Mouse (Mus musculus): ENCODE results near the gene Naa80.

The Naa80 gene

DNA sequence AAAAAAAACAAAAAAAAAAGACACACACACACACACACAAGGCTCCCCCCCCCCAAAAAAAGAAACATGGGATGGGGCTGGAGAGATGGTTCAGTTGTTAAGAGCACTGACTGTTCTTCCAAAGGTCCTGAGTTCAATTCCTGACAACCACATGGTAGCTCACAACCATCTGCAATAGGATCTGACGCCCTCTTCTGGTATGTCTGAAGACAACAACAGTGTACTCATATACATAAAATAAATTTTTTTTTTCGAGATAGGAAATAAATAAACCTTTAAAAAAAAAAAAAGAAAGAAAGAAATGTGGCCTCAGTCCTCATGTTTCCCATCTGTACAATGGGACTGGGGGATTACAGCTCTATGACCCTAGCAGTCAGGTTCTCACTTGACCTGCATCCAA is 38.8 kb downstream of the Naa80 start:
- in situ Hi-C loops (cut with MseI, MboI) = no loop called here

DNA sequence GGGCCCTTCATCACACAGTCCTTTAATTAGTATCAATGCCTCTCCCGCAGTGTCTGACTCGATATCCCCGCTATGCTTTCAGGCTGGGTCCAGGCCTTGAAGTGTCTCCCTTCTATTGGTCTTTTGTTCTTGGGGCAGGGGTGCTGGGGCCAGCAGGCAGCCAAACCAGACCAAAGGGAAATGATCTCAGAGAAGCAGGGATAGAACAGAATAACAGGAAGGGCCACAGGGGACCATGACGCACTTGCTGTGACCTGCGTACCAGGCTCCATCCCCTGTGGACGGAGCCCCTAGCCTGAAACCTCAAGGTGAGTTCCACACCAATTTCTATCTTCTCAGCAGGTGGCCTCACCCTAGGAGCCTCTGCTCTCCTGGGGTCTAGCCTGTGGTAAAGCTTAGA is 39.4 kb downstream of the Naa80 start:
- in situ Hi-C loops (cut with MseI, MboI) = no loop called here

DNA sequence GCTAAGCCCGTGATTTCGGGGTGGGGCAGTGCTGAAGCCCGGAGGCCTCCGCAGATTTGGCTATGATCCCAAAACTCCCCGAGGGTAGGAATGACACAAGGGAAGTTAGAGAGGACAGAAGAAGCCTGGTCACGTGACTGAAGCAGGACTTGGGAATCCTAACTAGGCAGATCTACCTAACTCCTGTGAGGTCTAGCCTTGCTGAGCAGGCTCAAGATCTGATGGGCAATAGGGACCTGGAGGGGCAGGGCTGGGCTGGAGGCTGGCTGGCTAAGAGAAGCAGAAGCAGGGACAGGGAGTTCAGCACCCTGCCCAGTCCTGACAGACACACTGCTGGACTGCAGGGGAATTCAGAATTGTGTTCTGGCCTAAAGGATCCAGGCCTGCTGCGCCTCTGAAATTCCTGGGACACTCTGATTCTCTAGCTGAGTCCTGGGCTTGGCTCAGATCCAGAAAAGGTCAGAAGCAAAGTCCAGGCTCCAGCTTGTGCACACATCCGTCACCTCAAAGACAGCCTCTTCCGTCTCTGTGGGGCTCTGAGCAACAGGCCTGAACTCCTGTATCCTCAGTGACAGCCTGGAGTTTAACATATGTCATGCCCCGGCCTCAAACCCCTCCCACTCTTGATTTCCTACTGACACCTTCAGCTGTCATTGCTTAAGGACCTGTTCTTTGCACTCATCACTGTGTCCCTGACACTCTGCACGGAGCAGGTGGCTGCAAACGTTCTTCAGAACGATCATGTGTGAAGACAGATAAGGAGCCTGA is 40.3 kb downstream of the Naa80 start:
- in situ Hi-C loops (cut with MseI, MboI) = no loop called here

DNA sequence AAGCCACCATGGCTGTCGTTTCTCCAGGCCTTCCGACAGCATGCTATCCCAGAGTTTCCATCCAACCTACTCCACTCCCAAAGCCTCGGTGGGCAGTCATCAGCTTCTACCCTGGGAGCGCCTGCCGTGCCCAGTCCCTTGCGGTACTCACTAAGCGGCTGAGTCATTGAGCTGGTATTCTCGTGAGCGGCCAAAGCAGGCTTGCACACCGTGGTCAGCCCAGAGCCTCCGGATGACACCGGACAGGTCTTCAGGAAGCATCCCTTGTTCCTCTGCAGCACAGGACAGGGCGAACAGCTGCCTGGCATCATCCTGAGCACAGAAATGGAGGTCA is 40.8 kb downstream of the Naa80 start:
- in situ Hi-C loops (cut with MseI, MboI) = no loop called here

DNA sequence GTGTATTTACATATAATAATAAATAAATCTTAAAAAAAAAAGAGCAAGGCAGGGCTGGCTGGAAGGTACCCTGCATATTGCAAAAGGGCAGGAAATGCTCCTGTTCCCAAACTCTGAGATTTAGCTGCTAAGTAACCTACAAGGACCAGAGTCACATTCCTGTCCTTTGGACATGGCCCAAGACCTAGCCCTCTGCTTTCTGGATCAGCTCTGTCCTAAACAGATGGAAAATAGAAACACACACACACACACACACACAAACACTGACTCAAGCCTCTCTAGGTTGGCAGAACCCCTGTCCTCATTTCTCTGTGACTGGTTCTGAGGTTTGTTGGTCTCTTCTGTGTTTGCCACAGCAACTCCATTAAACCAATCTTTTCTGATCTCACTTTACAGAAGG is 42.3 kb downstream of the Naa80 start:
- in situ Hi-C loops (cut with MseI, MboI) = no loop called here

DNA sequence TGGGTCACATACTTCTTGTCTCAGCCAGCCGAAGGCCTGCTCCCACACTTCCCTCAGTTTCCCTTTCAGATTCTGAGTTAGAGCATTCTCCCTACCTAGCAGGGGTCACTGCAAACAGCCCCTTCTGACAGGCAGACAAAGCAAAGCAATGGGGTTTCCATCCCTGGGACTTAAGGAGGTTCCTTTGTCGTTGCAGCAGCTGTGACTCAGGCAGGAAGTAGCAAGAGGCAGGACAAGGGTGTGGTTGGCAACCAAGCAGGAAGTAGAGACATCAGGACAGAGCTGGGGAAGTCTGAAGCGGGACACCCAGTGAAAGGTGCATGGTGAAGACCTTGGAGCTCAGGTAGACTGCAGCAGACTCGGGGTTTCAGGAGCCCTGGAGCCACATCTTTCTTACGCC is 45.9 kb downstream of the Naa80 start:
- in situ Hi-C loops (cut with MseI, MboI) = no loop called here

DNA sequence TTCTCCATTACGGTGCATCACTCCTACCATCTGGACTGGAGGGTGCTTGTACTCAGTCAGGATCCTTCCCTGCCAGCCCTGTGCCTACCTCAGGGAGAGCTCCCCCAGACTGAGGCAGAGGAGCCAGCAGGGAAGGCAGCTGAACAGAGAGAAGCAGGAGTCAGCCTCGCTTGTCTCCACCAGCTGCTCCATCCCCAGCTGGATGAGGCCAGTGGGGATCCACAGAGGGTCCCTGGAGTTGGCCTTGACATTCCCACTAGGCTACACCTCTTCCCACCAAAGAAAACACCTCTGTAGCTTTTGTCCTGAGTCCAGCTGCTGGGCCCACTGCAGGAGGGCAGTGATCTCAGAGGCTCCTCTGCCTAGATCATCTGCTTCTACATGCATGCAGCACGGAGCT is 46.3 kb downstream of the Naa80 start:
- in situ Hi-C loops (cut with MseI, MboI) = no loop called here

DNA sequence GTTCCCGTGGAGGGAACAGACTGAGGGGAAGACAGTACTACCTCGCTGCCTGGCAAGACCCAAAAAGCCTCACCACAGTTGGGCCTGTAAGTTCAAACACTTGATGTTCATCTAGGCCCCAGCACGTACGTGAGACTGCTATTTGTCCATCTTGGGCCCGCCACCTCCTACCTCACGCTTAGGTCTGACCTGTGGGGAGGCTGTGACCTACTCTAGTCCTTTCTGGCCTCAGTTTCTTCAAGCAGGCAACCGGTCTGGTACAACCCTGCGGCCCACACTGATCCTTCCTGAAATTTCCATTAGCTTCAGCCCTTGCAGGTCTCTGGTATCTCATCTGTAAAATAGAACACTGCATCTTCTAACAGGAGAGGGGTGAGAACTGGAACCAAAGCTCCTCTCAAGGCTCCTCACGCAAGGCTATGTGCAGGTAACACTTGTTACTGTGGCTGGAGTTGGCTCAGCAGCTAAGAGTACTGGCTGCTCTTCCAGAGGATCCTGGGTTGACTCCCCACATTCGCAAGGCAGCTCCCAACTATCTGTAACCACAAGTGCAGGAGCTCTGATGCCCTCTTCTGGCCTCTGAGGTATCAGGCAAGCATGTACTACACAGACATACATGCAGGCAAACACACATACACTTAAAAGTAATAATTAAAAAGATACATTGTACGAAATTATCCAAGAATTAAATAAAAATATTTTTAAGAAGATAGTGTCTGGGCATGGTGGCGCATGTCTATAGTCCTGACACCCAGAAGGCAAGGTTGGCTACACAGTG is 46.9 kb downstream of the Naa80 start:
- in situ Hi-C loops (cut with MseI, MboI) = no loop called here

DNA sequence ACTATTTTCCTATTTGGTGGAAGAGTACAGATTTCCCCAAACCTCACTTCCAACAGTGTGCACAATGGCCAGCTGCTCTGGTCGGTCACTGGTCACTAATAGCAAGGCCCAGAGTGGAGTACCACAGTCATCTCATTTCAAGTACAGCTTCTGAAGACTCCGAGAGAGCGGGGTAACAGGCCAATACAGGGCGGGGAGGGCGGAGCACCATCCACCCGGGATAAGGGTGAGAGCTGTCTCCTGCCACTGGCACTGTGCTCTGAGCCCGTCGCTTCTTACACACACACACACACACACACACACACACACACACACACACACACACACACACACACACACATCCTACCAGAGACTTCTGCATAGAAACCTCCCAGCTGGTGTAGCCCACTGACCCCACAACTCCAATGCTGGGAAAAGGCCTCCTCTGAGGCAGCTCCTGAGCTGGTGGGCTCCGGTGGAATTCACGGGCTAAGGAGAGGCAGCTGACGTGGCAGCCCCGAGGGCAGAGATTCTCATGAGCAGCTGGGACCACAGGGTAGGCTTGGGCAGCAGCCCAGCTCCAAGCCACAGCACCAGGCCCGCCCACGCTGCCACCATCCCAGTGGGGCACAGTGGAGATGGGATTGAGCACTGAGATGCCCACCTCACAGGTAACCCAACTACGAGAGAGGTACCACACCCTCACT is 47.6 kb downstream of the Naa80 start:
- in situ Hi-C loops (cut with MseI, MboI) = no loop called here

DNA sequence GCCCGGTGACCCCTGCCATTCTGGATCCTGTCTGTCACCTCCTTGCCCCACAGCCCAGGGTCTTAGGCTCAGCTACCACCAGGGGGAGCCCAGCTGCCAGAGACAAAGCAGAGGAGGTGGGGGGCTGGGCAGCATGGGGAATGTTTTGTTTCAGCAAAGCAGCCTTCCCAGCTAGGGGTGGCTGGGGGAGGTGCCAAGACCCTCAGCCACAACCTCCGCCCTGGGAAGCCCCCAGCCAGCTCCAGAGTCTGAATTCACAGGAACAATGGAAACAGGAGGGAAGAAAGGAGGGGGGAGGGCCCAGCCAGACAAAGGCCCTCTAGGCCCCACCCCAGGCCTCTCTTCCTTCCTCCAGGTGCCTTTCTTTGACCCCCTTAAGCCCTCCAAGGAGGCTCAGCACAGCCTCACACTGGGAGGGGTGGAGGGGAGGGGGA is 48.2 kb downstream of the Naa80 start:
- in situ Hi-C loops (cut with MseI, MboI) = no loop called here

DNA sequence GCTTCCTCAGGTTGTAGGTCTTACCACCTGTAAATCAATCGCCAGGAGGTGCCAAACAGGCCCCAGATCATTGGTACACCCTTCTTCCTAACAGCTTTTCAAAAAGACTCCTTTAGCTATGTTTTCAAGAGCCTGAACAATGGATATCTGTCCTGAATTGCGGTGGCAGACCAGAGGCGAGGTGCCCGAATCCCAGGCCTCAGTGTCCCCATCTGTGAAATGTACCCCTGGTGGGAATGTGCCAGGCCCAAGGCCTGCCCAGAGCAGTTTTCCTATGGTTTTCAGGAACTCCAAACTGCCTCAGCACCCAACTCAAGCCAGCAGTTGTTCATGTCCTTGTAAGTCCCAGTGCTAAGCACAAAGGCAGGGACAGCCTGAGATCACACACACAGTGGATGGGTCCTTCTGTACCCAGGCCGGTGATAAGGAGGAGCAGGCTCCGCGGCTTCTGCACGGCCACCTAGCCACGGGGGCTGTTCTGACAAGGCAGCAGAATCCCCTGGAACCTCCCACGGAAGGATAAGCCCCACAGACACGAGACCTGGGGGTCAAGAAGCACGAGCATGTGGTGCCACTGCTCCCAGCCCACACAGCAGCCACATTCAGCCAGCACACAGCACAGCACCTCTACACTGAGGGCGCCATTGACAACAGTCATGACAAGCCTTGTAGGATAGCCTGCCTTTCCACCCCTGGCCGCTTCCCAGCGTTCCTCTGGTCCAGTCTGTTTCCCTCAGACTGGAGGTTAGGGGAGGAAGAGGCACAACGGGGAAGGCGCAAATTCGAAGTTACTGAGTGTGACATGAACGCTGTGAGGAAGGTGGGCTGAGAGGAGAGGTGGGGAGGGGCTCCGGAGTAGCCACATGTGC is 48.9 kb downstream of the Naa80 start:
- in situ Hi-C loops (cut with MseI, MboI) = no loop called here

DNA sequence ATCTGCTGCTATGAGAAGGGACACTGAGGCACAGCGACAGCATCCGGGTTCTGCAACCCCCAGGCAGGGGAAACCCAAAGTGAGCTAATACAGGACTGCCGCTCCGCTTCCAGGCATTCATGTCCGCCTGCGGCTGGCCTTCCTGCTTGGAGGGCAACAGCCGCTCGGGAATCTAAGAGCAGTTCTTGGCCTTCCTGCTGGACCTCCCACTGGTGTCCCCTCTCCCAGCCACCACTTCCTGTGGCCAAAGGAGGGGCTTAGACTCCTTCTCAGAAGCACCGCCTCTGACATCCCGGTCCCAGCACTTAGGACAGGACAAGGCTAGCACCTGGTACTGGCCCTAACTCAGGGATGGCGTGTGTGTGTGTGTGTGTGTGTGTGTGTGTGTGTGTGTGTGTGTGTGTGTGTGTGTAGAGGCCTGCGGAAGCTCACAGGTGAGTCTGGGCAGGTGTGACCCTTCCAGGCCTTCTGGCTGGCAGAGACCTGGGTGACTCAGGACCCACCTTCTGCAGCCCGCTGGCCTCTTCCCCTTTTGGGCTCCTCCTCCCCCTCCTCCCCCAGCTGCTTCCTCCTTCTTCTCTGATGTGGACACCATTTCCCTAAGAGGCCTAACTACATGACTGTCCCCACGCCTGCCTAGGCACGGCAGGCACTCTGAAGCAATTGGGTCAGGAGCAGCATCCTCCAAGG is 50.2 kb downstream of the Naa80 start:
- in situ Hi-C loops (cut with MseI, MboI) = no loop called here

DNA sequence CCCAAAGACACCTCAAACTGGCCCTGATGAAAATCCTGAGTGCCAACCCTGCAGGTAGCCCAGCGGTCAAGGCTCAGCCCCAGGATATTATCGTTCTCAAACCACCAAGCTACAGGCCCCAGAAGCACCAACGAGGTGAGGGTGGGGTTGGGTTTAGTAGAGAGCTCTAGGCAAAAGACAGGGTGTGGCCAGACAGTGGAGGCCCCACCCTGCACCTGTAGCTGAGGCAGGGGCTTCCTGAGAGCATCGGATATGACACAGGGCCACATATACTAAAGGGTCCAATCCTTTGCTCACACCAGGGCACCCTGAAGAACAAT is 50.7 kb downstream of the Naa80 start:
- in situ Hi-C loops (cut with MseI, MboI) = no loop called here

DNA sequence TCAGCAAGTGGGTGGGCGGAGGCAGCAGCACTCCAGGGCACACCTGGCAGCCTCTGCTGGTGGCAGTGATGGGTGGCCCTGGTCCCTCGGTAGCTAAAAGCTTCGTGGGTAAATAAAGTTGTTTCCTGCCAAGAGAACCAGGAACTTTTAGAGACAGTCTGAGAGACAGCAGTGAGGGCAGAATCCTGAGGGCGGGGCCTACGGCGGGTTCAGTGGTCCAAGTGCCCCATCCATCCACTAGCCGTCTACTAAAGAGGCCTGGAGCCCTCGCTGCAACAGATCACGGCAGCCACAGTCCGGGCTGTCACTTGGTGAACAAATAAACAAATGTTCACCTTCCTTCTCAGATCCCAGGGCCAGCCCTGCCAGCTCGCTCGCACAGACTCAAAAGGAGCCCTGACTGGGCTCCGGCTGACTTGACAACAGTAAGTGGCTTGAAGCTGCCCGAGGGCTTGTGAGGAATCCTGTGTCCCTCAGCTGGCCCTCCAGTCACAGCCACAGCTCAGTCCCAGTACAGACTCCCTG is 51.3 kb downstream of the Naa80 start:
- in situ Hi-C loops (cut with MseI, MboI) = no loop called here

DNA sequence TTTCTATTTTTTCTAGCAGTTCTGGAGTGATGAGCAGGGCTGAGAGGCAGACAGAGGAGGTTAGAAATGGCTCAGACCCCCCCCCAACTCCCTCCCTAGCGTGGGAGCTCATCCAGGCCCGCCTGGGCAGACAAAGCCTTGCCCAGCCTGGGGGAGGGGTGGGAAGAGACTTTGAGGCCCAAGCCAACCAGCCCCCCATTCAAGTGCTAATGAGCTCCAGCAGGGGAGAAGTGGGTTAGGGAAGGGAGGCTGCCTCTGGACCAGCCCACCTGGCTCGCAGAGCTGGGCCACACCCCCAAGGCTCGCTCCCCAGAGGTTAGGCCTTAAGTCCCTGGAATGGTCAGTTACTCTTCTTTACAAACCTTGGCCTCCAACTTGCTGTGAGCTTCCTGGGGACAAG is 51.9 kb downstream of the Naa80 start:
- in situ Hi-C loops (cut with MseI, MboI) = no loop called here

DNA sequence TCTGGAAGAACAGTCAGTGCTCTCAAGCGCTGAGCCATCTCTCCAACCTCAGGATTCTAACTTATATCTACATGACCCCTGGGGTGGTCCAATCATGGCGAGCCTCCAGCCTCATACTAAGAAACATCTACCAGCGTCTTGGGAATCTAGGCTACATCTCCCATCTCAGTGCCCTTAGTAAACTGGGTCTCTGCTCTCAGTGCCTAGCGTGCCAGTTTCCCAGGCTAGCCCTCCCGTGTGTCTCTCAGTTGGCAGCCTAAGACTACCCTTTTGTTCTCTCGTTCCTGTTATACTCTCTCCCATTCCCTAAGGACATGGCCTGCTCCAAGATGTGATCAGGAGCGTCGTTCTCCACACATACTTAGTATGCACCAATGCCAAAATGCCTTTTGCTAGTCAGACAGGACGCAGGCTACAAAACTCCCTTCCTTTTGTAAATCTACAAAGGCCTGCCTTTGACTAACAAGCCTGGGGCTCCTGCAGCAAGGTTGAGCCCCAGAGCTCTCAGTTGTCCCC is 52.7 kb downstream of the Naa80 start:
- in situ Hi-C loops (cut with MseI, MboI) = no loop called here

DNA sequence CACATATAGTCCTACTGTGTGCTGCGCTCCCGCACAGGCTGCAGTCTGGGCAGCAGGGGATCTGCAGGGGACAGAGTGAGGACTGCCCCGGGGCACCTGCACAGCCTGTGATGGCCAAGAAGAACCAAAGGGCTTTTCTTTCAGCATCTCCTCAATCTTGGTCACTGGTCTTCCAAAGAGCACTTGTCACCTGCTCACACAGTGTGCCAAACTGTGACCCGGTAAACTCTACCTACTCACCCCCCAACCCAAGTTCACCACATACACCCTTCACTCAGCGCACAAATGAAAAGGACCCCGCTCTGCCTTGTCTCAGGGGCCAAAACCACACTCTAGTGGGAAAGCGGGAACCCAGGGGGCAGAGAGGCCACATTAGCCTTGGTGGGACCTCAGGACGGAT is 53.2 kb downstream of the Naa80 start:
- in situ Hi-C loops (cut with MseI, MboI) = no loop called here

DNA sequence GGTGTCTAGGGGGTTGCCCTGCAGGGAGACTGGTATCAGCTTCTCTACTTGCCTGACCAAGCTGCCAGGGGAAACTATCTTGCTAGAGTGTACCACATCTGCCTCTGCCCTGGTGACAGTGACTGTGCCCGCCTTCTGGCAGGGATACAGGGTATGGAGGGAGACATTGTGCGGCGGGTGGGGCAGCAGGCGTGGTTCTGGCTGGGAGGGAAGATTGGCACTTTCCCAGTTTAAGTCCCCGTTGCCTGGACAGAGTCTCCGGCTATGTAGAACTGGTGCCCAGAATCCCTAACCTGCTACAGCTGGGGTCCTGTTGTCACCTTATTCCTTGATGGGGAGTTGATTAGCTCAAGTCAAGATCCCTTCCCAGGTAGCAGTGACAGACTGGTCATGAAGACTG is 53.8 kb downstream of the Naa80 start:
- in situ Hi-C loops (cut with MseI, MboI) = no loop called here

DNA sequence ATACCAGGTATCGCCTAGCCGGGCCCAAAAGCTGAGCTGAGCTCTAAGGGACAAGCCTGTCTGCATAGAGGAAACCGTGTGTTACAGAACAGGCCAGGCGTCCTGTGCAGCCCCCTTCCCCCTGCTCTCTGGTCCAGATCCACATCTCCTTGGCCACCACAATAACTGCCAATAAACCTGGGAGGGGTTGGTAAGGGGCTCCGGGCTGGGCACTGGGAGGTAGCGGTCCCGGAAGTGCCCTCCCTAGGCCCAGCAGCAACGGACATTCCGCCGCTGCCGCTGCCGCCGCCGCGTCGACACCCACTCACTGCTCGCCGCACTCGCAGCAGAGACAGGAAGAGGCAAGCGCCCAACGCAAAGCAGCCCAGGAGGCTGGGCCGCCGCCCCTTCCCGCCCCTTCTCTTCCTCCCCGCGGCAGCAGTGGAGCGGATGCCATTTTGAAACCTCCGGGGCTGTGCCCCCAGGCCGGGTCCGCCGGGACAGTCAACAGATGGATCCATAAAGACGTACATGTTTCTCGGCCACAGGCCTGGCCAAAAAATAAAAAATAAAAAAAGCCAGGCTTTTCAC is 54.5 kb downstream of the Naa80 start:
- in situ Hi-C loops (cut with MseI, MboI) = no loop called here

Data from mouse trophoblast stem cell (cell line).